Mouse (Mus musculus) embryonic facial prominence, embryonic 10.5 days (tissue): ENCODE measurements around the gene Rnf225. TPM values are rescaled to one million over a fixed set of nuclear protein-coding genes. Genes with fewer than 3 reads are reported as not detected.

Source experiments
- DNase-seq: peaks from one replicate; pipeline ENCODE4 v3.0.0-alpha.2; 2017; ENCODE audit warnings: low spot score
- H3K27ac ChIP-seq: fragments of 300-500 bp; sonication (generic); replicated peaks from 2 replicates; pipeline ENCODE4 v1.5.1; 2016; ENCODE audit warnings: mild to moderate bottlenecking
- H3K27me3 ChIP-seq: fragments of 300-500 bp; sonication (generic); replicated peaks from 2 replicates; pipeline ENCODE4 v1.6.1; 2016; ENCODE audit warnings: low read depth, mild to moderate bottlenecking; ENCODE audit not compliant: poor library complexity, severe bottlenecking
- H3K36me3 ChIP-seq: fragments of 300-500 bp; sonication (generic); replicated peaks from 2 replicates; pipeline ENCODE4 v1.6.1; 2016; ENCODE audit warnings: mild to moderate bottlenecking, moderate library complexity
- H3K4me1 ChIP-seq: fragments of 300-500 bp; sonication (generic); 2 replicates; pipeline ENCODE4 v1.6.1; 2016
- H3K4me3 ChIP-seq: fragments of 300-500 bp; sonication (generic); 2 replicates; pipeline ENCODE4 v1.5.1; 2016; ENCODE audit warnings: mild to moderate bottlenecking, moderate library complexity
- H3K9me3 ChIP-seq: fragments of 300-500 bp; sonication (generic); 2 replicates; pipeline ENCODE4 v1.6.1; 2016; ENCODE audit warnings: mild to moderate bottlenecking
- WGBS: fragments of 180-500 bp; shearing (Covaris S2); methylation state at CpG from one replicate; pipeline ENCODE4 v1.1.7; 2016; 5-methylcytosine and 5-hydroxymethylcytosine counted together
- polyA plus RNA-seq: library from polyadenylated mRNA; unstranded; fragments of >200 nt; fragmentation: Nextera tagmentation; extraction: Ambion mirVana; gene quantifications from 2 replicates; pipeline ENCODE4 v1.2.1, GENCODE M21; 2016

The Rnf225 gene
- polyA plus RNA-seq, 1 experiment from 2014 or later: 0.67 TPM

- Histone ChIP-seq H3K4me1 (no peaks in the 10 kb centered on the region), H3K9me3 (no peaks in the 10 kb centered on the region), H3K36me3 (no peaks in the 10 kb centered on the region), H3K27me3 (no peaks in the 10 kb centered on the region), H3K4me3 (no peak overlapping the region), H3K27ac (no peak overlapping the region)
- DNase-seq: no peak
- 84% methylated on average over 4 of the region's 4 CpGs for WGBS
Measured at GRCm38 (mm10) chr7:12940599-12940998, 13.4 kb downstream of the Rnf225 start.

DNA sequence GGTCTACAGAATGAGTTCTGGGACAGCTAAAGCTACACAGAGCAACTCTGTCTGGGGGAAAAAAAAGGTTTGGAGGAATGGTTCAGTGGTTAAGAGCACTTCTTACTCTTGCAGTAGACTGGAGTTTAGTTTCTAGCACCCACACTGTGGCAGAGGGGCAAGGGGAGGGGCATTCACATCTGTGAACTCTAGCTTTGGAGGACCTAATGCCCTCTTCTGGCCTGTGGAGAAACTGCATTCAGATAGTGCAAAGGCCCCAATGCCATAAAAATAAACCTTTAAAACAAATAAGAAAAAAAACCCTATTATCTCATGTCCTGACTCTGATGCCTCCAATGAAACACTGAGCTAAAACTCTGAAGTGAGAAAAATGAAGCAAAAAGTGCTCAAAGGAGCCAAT, 16.3 kb downstream of the Rnf225 start:
- Histone ChIP-seq H3K4me1 (no peaks in the 10 kb centered on the region), H3K4me3 (no peak overlapping the region), H3K36me3 (no peaks in the 10 kb centered on the region), H3K27ac (no peak overlapping the region), H3K27me3 (no peaks in the 10 kb centered on the region), H3K9me3 (peaks cover 3% of the 10 kb centered on the region; the same call in 1 of the 2 replicates)
- DNase-seq: no peak

DNA sequence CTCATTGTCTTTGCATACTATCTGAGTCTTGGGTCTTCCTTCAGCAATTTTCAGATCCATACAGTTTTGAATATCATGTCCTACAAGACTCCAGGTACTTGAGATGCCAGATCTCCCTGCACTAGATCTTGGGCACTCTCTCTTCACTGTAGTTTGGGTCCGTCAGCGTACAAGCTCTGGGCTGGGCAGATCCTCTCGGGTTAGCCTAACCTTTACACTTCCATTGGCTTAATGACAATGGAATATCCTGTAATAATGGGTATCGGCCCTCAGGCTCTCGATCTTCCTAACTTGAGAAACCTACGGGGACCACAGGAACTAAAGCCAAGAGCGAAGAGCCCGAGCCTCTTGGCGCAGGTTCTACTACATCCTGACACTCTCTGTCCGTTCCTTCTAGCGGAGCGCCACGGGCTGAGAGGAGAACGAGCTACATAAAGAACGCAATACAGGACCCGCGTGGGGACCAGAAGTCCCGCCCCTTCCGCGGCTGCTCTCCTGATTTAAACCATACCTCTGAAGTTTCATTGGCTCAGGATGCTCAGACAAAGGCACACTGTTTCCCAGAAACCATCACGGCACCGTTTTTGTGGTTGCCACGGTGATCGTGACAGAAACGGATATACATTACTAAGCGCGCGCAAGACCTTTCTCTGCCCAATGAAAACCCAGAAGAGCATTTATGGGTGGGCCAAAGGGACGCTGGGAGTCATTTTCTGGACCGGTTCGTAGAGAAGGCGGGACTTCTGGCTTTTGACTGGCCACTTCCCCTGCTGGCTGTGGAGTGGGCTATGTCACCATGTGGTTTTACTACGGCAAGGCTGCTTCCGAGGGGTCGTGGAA, 22.0 kb downstream of the Rnf225 start:
- H3K27ac ChIP-seq: peak overlapping the region; percentile 94
- WGBS: 10% methylated on average over 35 of the region's 35 CpGs
- no peaks in the 10 kb centered on the region for H3K36me3 ChIP-seq
- DNase-seq: peak; percentile 94
- H3K27me3 ChIP-seq: no peaks in the 10 kb centered on the region
- peaks cover 6% of the 10 kb centered on the region; the same call in 1 of the 2 replicates for H3K9me3 ChIP-seq
- peak overlapping the region; percentile 62 for H3K4me3 ChIP-seq
- H3K4me1 ChIP-seq: peaks cover 11% of the 10 kb centered on the region

- Histone ChIP-seq H3K4me1 (peaks cover 11% of the 10 kb centered on the region), H3K36me3 (no peaks in the 10 kb centered on the region), H3K9me3 (peaks cover 6% of the 10 kb centered on the region; the same call in 1 of the 2 replicates), H3K27me3 (no peaks in the 10 kb centered on the region), H3K27ac (peak overlapping the region; percentile 94), H3K4me3 (peak overlapping the region; percentile 62)
- DNase-seq: no peak
- 7% methylated on average over 16 of the region's 16 CpGs for WGBS
Measured at GRCm38 (mm10) chr7:12949872-12950229, 22.6 kb downstream of the Rnf225 start.

- 68% methylated on average over 3 of the region's 3 CpGs for WGBS
- Histone ChIP-seq H3K9me3 (no peaks in the 10 kb centered on the region), H3K27me3 (no peaks in the 10 kb centered on the region), H3K4me1 (peaks cover 9% of the 10 kb centered on the region), H3K36me3 (no peaks in the 10 kb centered on the region), H3K4me3 (no peak overlapping the region), H3K27ac (no peak overlapping the region)
- DNase-seq: no peak
Measured at GRCm38 (mm10) chr7:12954896-12955295, 27.7 kb downstream of the Rnf225 start.

- 78% methylated on average over 5 of the region's 5 CpGs for WGBS
- Histone ChIP-seq H3K9me3 (no peaks in the 10 kb centered on the region), H3K4me1 (peaks cover 5% of the 10 kb centered on the region), H3K27ac (no peak overlapping the region), H3K27me3 (no peaks in the 10 kb centered on the region), H3K4me3 (no peak overlapping the region), H3K36me3 (no peaks in the 10 kb centered on the region)
- no peak for DNase-seq
Measured at GRCm38 (mm10) chr7:12957511-12957910, 30.3 kb downstream of the Rnf225 start.

DNA sequence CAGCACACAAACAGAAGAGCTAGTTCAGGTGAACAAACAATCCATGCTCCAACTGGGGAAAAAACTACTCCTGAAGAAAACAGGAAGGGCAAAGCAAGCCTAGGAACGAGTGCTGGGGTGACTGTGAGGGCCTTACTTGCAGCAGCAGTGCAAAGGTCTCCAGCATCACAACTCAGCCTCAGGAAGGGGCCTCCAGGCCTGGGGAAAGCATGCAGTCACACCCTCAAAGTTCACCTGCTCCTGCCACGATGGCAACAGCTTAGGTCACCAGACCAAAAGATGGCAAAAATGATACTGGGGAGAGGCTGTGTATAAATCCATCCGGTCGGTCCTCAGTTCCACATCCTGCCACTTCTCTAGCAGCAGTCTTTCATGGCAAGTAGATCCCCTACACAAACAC, 31.7 kb downstream of the Rnf225 start:
- 85% methylated on average over 4 of the region's 4 CpGs for WGBS
- Histone ChIP-seq H3K27ac (no peak overlapping the region), H3K27me3 (no peaks in the 10 kb centered on the region), H3K36me3 (no peaks in the 10 kb centered on the region), H3K4me1 (peaks cover 5% of the 10 kb centered on the region), H3K9me3 (no peaks in the 10 kb centered on the region), H3K4me3 (no peak overlapping the region)
- DNase-seq: no peak

GRCm38 (mm10) chr7:12959718-12960117, 32.5 kb downstream of the Rnf225 start:
- Histone ChIP-seq H3K27ac (no peak overlapping the region), H3K4me3 (no peak overlapping the region), H3K27me3 (no peaks in the 10 kb centered on the region), H3K4me1 (peaks cover 6% of the 10 kb centered on the region), H3K9me3 (no peaks in the 10 kb centered on the region), H3K36me3 (no peaks in the 10 kb centered on the region)
- no peak for DNase-seq
- WGBS: 18% methylated on average over 4 of the region's 4 CpGs

- peak; percentile 72 for DNase-seq
- Histone ChIP-seq H3K27ac (peak overlapping the region; percentile 77), H3K27me3 (no peaks in the 10 kb centered on the region), H3K4me3 (peak overlapping the region; percentile 54), H3K36me3 (no peaks in the 10 kb centered on the region), H3K4me1 (peaks cover 18% of the 10 kb centered on the region), H3K9me3 (no peaks in the 10 kb centered on the region)
- WGBS: 3% methylated on average over 29 of the region's 29 CpGs
Measured at GRCm38 (mm10) chr7:12961511-12962141, 34.4 kb downstream of the Rnf225 start.

- peak within 1 kb of the TSS; percentile 95 for H3K4me3 ChIP-seq
- WGBS: under 1% methylated on average over 23 of the region's 23 CpGs
- H3K27ac ChIP-seq: peak within 1 kb of the TSS; percentile 93
- no peaks in the 10 kb centered on the region for H3K27me3 ChIP-seq
- no peaks in the 10 kb centered on the region for H3K9me3 ChIP-seq
- peaks cover 22% of the 10 kb centered on the region for H3K36me3 ChIP-seq
- peaks cover 27% of the 10 kb centered on the region for H3K4me1 ChIP-seq
- DNase-seq: peak; percentile 92
Measured at GRCm38 (mm10) chr7:12965678-12966091, 38.5 kb downstream of the Rnf225 start, which contains the start of gene Zfp324. TSS of gene Zfp324 (plus strand) at chr7:12965838.

- 1% methylated on average over 29 of the region's 29 CpGs for WGBS
- Histone ChIP-seq H3K27ac (peak overlapping the region; percentile 93), H3K4me3 (peak overlapping the region; percentile 95), H3K27me3 (no peaks in the 10 kb centered on the region), H3K36me3 (peaks cover 28% of the 10 kb centered on the region), H3K4me1 (peaks cover 22% of the 10 kb centered on the region), H3K9me3 (no peaks in the 10 kb centered on the region)
- peak; percentile 75 for DNase-seq
Measured at GRCm38 (mm10) chr7:12966104-12966845, 39.1 kb downstream of the Rnf225 start.

DNA sequence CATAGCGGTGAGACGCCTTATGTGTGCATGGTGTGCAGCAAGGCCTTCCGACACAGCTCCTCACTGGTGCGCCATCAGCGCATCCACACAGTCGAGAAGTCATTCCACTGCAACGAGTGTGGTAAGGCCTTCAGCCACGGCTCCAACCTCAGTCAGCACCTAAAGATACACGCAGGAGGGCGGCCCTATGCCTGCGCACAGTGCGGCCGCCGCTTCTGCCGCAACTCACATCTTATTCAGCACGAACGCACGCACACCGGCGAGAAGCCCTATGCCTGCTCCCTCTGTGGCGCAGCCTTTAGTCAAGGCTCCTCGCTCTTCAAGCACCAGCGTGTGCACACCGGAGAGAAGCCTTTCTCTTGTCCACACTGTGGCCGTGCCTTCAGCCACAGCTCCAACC, 43.7 kb downstream of the Rnf225 start:
- H3K36me3 ChIP-seq: peaks cover 50% of the 10 kb centered on the region
- peaks cover 13% of the 10 kb centered on the region for H3K4me1 ChIP-seq
- WGBS: 95% methylated on average over 25 of the region's 25 CpGs
- no peak overlapping the region for H3K27ac ChIP-seq
- H3K27me3 ChIP-seq: no peaks in the 10 kb centered on the region
- DNase-seq: no peak
- H3K4me3 ChIP-seq: no peak overlapping the region
- H3K9me3 ChIP-seq: no peaks in the 10 kb centered on the region
